Mouse (Mus musculus): ENCODE data around the gene Ldhal6b.

- TF ChIP-seq GATA1 (IDR thresholded peaks at IDR 0.05; ENCODE audit: borderline replicate concordance, low read length) (no peak), FLI1 (IDR thresholded peaks at IDR 0.05; ENCODE audit: low read length) (no peak)
Observed at GRCm38 (mm10) chr17:5386885-5387545, 31.6 kb downstream of the Ldhal6b start.

All from megakaryocyte, embryonic 14.5 days (primary cell).